Mouse (Mus musculus) c-Kit-negative CD71-positive TER-119-positive erythroid progenitor cells, embryonic 14.5 days (primary cell): Measurements from ENCODE around the gene Tomm22.

Experiments used
- DNase-seq: peaks from one replicate; pipeline ENCODE4 v3.0.0-alpha.2; 2013; ENCODE audit warnings: low read depth, low spot score

Gene Tomm22

GRCm38 (mm10) chr15:79685141-79685641 is 14.5 kb downstream of the Tomm22 start:
- DNase-seq, result peak; percentile 28

- peak; percentile 44 for DNase-seq
Measured at GRCm38 (mm10) chr15:79686046-79686869, 15.6 kb downstream of the Tomm22 start.

- no peak for DNase-seq
Measured at GRCm38 (mm10) chr15:79687175-79687574, 16.5 kb downstream of the Tomm22 start.

- DNase-seq, result peak; percentile 92
Measured at GRCm38 (mm10) chr15:79687646-79688267, 17.1 kb downstream of the Tomm22 start, which contains the start of gene Josd1. Gene Josd1 (minus strand): TSS chr15:79687919.

- DNase-seq, result peak; percentile 32
Measured at GRCm38 (mm10) chr15:79688268-79688956, 17.8 kb downstream of the Tomm22 start.

- no peak for DNase-seq
Measured at GRCm38 (mm10) chr15:79689662-79690425, 19.2 kb downstream of the Tomm22 start.

GRCm38 (mm10) chr15:79690426-79691022 is 19.9 kb downstream of the Tomm22 start, which contains the start of gene Gtpbp1:
Gene Gtpbp1 (plus strand): TSS chr15:79690845.
- DNase-seq, result peak; percentile 99

- DNase-seq, result no peak
Measured at GRCm38 (mm10) chr15:79691023-79691508, 20.4 kb downstream of the Tomm22 start.

GRCm38 (mm10) chr15:79692334-79692733 is 21.7 kb downstream of the Tomm22 start:
- DNase-seq, result no peak

GRCm38 (mm10) chr15:79693740-79694139 is 23.1 kb downstream of the Tomm22 start:
- DNase-seq, result no peak

GRCm38 (mm10) chr15:79694512-79694911 is 23.9 kb downstream of the Tomm22 start:
- peak; percentile 47 for DNase-seq

GRCm38 (mm10) chr15:79695516-79695915 is 24.9 kb downstream of the Tomm22 start:
- DNase-seq, result no peak

- no peak for DNase-seq
Measured at GRCm38 (mm10) chr15:79696508-79696907, 25.8 kb downstream of the Tomm22 start.

- no peak for DNase-seq
Measured at GRCm38 (mm10) chr15:79697011-79697410, 26.4 kb downstream of the Tomm22 start.

- DNase-seq, result no peak
Measured at GRCm38 (mm10) chr15:79697558-79698187, 27.0 kb downstream of the Tomm22 start.

- DNase-seq, result no peak
Measured at GRCm38 (mm10) chr15:79706603-79707214, 36.0 kb downstream of the Tomm22 start.

- no peak for DNase-seq
Measured at GRCm38 (mm10) chr15:79708229-79708822, 37.7 kb downstream of the Tomm22 start.

GRCm38 (mm10) chr15:79715646-79716045 is 45.0 kb downstream of the Tomm22 start:
- no peak for DNase-seq

GRCm38 (mm10) chr15:79716710-79717109 is 46.0 kb downstream of the Tomm22 start:
- DNase-seq, result no peak
